Mouse (Mus musculus) thymus, adult 2 months (tissue): Measurements from ENCODE around the gene Ankrd50. TPM values are rescaled to one million over a fixed set of nuclear protein-coding genes. Genes with fewer than 3 reads are reported as not detected.

Source experiments
- DNase-seq: peaks from one replicate; pipeline ENCODE4 v3.0.0; 2021
- H3K27ac ChIP-seq: fragments of 200-500 bp; 2 replicates; pipeline ENCODE4 v1.5.1; 2012; ENCODE audit warnings: low read length, control low read depth; ENCODE audit not compliant: control insufficient read depth, insufficient read depth
- H3K27me3 ChIP-seq: fragments of 200-500 bp; 2 replicates; pipeline ENCODE4 v1.6.1; 2012; ENCODE audit warnings: mild to moderate bottlenecking, low read length, moderate library complexity, mixed read lengths; ENCODE audit not compliant: control insufficient read depth, insufficient read depth
- H3K36me3 ChIP-seq: fragments of 200-500 bp; 2 replicates; pipeline ENCODE4 v1.6.1; 2012; ENCODE audit warnings: mild to moderate bottlenecking, low read length, moderate library complexity; ENCODE audit not compliant: control insufficient read depth, insufficient read depth
- H3K4me1 ChIP-seq: fragments of 200-500 bp; replicated peaks from 2 replicates; pipeline ENCODE4 v1.6.1; 2012; ENCODE audit warnings: low read length; ENCODE audit not compliant: control insufficient read depth, insufficient read depth
- H3K4me3 ChIP-seq: fragments of 200-500 bp; 2 replicates; pipeline ENCODE4 v1.5.1; 2012; ENCODE audit warnings: mild to moderate bottlenecking, low read length, control low read depth, moderate library complexity; ENCODE audit not compliant: control insufficient read depth, insufficient read depth
- CTCF ChIP-seq: fragments of 200-500 bp; IDR thresholded peaks from 2 replicates; pipeline ENCODE4 v1.5.1; 2012; ENCODE audit warnings: mild to moderate bottlenecking, control low read depth, low read length, moderate library complexity, borderline replicate concordance; ENCODE audit not compliant: control insufficient read depth, poor library complexity, insufficient read depth; ENCODE audit errors: extremely low read depth
- POLR2A ChIP-seq: fragments of 200-500 bp; IDR thresholded peaks from 2 replicates; pipeline ENCODE4 v1.6.1; 2012; ENCODE audit warnings: mild to moderate bottlenecking, low read length, control low read depth, moderate library complexity; ENCODE audit not compliant: control insufficient read depth, poor library complexity, insufficient read depth; ENCODE audit errors: extremely low read depth
- WGBS: fragments of 180-500 bp; shearing (Covaris S2); methylation state at CpG from one replicate; pipeline ENCODE4 v1.1.7; 2018; 5-methylcytosine and 5-hydroxymethylcytosine counted together
- polyA plus RNA-seq: library from polyadenylated mRNA; depleted of rRNA; stranded (reverse); fragments of >200 nt; gene quantifications from 2 replicates; pipeline ENCODE4 v1.2.3, GENCODE M21; 2012

Ankrd50 gene
- polyA plus RNA-seq, 1 experiment: 66.0 TPM

DNA sequence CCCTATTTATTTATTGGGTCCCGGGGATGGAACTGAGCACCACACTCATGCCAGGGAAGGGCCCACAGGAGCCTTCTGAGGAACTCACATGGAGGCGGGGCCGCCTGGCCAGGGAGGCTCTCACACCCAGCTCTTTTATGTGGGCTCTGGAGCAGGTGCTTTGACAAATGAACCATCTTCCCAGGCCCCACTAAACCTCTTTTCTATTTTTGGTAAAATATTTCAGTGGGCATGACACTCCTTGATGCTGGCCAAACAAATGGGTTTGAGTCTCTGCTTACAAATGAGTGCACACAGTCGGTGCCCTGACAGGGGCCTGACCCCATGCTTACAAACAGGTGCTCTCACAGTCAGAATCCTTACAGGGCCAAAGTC is 24.4 kb downstream of the Ankrd50 start:
- no peak overlapping the region for H3K27ac ChIP-seq
- no peak overlapping the region for H3K4me3 ChIP-seq
- no peaks in the 10 kb centered on the region for H3K27me3 ChIP-seq
- WGBS: 49% methylated on average over 4 of the region's 4 CpGs
- H3K36me3 ChIP-seq: peaks cover 52% of the 10 kb centered on the region
- peaks cover 9% of the 10 kb centered on the region; the same call in 1 of the 2 replicates for H3K4me1 ChIP-seq
- TF ChIP-seq POLR2A (no peak), CTCF (no peak)
- DNase-seq: no peak

DNA sequence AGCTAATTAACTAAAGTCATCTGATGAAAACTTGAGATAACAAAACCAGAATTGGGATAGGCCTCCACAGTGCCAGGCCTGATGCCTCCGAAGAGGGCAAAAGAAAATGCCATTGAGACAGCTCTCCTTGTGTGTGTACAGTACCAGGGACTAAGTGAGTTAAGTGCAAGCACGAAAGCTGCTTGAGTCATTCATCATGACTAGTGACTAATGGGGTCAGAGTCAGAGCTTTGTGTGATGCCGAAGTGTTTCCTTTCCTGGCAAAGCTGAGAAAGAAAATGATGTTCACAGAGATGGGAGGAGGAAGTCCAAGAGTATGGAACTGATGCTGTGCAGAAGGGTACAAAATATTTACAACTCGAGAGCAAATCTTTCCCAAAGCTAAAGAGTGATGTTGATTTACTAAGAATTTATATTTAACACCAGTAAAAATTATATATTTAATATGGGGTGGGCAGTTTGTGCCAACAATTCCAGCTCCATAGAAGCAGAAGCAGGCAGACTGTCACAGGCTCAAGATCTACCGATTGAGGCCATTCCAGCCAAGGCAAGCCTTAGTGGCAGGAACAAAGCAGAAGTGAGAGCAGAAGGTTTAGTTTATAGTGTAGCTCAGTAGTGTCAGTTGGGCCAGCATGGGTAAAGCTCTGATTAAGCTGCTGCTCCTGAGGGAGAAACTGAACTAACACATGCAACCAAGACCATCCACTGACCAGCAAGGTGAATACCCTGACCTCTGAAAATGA is 25.0 kb downstream of the Ankrd50 start:
- Histone ChIP-seq H3K27ac (no peak overlapping the region), H3K27me3 (no peaks in the 10 kb centered on the region), H3K4me3 (no peak overlapping the region), H3K4me1 (peaks cover 9% of the 10 kb centered on the region; the same call in 1 of the 2 replicates), H3K36me3 (peaks cover 57% of the 10 kb centered on the region)
- TF ChIP-seq POLR2A (no peak), CTCF (no peak)
- DNase-seq: no peak
- 87% methylated on average over 5 of the region's 5 CpGs for WGBS

DNA sequence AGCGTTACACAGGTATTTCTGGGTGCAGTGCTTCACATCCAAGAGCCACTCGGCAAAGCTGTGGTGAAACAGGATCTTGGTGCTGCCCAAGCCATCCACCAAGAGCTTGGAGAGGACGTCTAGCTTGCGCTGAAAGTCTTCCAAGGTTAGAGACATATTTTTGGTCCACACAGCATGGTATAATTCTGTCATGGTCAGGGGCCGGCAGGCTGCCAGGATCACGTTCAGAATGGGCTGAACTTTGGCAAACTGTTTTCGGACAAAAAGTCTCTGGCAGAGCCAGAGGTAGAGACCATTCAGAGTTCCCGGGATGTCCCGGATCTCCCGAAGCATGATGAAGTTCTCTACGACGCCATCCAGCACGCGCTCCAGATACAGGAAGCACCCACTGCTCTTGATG is 27.6 kb downstream of the Ankrd50 start:
- H3K4me3 ChIP-seq: no peak overlapping the region
- no peak for DNase-seq
- TF ChIP-seq CTCF (no peak), POLR2A (no peak)

DNA sequence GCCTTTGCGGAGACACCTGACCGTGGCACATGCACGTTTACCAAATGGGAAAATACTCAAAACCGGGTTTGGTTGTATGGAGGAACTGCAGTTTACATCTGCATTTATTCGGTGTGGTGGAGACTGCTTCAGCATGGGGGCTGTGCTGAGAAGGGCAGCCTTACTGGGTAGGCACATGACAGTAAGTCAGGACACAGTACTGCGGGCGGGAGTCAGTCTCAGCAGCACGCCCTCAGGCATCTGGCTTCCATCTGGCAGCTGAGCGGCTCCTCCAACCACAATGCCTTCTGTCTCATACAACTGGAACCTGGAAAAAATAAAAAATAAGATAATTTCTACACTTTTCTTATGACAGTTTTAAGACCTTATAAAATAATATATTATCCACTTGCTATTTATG is 32.4 kb downstream of the Ankrd50 start:
- no peaks in the 10 kb centered on the region for H3K27me3 ChIP-seq
- 97% methylated on average over 9 of the region's 9 CpGs for WGBS
- H3K4me1 ChIP-seq: peaks cover 3% of the 10 kb centered on the region; the same call in 1 of the 2 replicates
- no peak overlapping the region for H3K27ac ChIP-seq
- H3K4me3 ChIP-seq: no peak overlapping the region
- TF ChIP-seq POLR2A: no peak
- H3K36me3 ChIP-seq: peaks cover 62% of the 10 kb centered on the region
- no peak for DNase-seq

More for the DNA sequence above, 27.6 kb downstream of the Ankrd50 start:
- Histone ChIP-seq H3K27me3 (no peaks in the 10 kb centered on the region), H3K36me3 (peaks cover 69% of the 10 kb centered on the region), H3K4me1 (peaks cover 9% of the 10 kb centered on the region; the same call in 1 of the 2 replicates), H3K27ac (no peak overlapping the region)
- WGBS: 97% methylated on average over 14 of the region's 14 CpGs

DNA sequence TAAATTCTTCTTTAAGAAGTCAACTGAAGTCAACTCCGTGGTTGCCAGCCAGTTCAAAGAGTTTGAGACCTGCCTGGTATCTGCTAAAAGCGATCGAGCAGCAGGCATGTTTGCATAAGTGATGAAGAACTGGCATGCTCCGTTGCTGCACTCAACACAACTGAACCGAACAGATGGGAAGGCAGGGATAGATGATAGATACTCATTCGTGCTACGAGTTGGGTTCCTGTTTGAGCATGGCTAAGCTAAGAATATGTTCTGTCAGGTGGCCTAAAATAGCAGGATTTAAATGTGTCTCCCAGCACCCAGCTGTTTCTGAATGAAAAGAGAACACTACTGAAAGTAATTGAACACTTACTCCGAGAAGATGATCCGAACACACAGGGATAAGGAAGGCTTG is 38.1 kb downstream of the Ankrd50 start:
- peaks cover 12% of the 10 kb centered on the region for H3K36me3 ChIP-seq
- WGBS: 95% methylated on average over 9 of the region's 9 CpGs
- peaks cover 13% of the 10 kb centered on the region for H3K4me1 ChIP-seq
- no peak for DNase-seq
- no peak overlapping the region for H3K4me3 ChIP-seq
- H3K27me3 ChIP-seq: no peaks in the 10 kb centered on the region
- H3K27ac ChIP-seq: no peak overlapping the region
- TF ChIP-seq CTCF (no peak), POLR2A (no peak)

DNA sequence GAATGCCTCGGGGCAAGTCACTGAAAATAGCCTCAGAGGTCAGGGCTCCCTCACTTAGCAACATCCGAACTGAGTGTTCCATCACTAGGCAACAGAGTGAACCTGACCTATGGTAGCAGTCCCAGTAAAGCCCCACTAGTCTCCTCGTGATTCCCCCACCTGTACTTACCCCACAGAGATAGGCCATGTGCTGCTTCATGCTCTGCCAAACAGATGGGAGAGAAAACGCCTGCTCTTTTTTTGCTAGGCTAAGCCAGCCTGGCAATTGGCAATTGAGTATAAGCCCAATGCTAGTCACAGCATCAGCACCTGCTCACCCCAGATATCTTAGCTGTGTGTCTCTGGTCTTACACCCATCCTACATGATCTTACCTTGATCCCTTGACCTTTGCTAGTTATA is 40.8 kb downstream of the Ankrd50 start:
- H3K4me1 ChIP-seq: peaks cover 28% of the 10 kb centered on the region
- H3K27me3 ChIP-seq: no peaks in the 10 kb centered on the region
- no peaks in the 10 kb centered on the region for H3K36me3 ChIP-seq
- no peak for DNase-seq
- WGBS: 90% methylated on average over 4 of the region's 4 CpGs
- no peak for TF ChIP-seq POLR2A
- TF ChIP-seq CTCF: no peak
- H3K27ac ChIP-seq: no peak overlapping the region
- no peak overlapping the region for H3K4me3 ChIP-seq
